Mouse (Mus musculus) naive thymus-derived CD4-positive, alpha-beta T cell, adult 2 months (primary cell): ENCODE data around the gene 1810010H24Rik.
A peak's percentile ranks its signal among the peaks of the same experiment; 100 is the strongest.
"Not testable (repeated sequence)": the region's sequence is repeated elsewhere in the genome, so short reads cannot be mapped to it uniquely, and the experiment has no call there.

Source experiments
- DNase-seq: peaks from one replicate; pipeline ENCODE4 v3.0.0-alpha.2; 2011; ENCODE audit warnings: low read depth

The 1810010H24Rik gene

GRCm38 (mm10) chr11:107014020-107014585 is 11.4 kb upstream of the 1810010H24Rik start:
- DNase-seq = peak; percentile 49

GRCm38 (mm10) chr11:107014597-107015309 is 10.7 kb upstream of the 1810010H24Rik start:
- peak; percentile 79 for DNase-seq

DNA sequence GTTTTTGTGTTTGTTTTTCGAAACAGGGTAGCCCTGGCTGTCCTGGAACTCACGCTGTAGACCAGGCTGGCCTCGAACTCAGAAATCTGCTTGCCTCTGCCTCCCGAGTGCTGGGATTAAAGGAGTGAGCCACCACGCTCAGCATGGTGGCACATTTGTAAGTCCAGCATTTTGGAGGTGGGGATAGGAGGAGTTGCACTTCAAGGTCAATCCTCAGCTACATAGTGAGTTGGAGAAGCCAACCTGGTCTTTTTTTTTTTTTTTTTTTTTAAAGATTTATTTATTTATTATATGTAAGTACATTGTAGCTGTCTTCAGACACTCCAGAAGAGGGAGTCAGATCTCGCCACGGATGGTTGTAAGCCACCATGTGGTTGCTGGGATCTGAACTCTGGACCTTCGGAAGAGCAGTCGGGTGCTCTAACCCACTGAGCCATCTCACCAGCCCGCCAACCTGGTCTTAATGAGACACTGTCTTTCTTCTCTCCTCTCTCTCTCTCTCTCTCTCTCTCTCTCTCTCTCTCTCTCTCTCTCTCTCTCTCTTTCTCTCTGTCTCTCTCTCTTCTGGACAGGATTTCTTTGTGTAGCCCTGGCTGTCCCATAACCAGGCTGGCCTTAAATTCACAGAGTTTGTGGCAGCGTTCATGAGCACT is 9.8 kb upstream of the 1810010H24Rik start:
- not testable (repeated sequence) for DNase-seq

DNA sequence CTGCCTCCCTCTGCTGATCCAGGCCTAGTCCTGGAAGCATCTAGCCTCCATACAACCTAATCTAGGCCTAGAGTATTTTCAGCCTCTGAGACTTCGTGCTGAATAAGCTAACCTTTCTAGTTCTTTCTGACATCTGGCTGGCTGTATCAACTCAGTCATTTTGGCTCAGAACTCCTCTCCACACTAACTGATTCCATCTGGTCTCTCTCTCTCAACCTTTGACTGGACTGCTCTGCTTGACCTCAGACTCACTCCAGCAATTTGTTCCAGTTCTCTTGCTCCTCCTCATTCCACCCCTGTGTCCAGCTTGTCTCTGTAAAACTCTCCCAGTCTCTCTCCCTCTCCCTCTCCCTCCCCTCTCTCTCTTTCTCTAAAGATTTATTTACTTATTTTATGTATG is 8.6 kb upstream of the 1810010H24Rik start:
- DNase-seq = no peak

- no peak for DNase-seq
Observed at GRCm38 (mm10) chr11:107017339-107017886, 8.1 kb upstream of the 1810010H24Rik start.

DNA sequence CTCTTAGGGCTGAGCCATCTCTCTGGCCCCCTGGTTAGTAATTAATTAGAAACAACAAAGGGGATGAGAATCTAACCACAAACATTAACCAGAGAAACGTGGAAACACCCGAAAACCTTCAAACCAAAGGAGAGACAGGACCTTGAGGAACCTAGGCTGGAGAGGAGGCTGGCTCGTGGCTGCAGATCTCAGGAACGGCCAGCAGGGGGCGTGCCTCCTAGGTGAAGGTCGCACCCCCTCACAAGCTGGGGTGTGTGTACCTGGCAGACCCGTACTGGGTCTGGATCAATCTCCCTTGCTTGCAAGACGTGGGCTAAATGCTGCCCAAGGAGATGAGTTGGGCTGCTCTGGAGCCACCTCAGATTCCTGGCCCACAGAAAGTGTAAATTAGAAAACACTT is 6.9 kb upstream of the 1810010H24Rik start:
- DNase-seq = peak; percentile 49

- no peak for DNase-seq
Observed at GRCm38 (mm10) chr11:107019318-107019717, 6.2 kb upstream of the 1810010H24Rik start.

GRCm38 (mm10) chr11:107019722-107020121 is 5.8 kb upstream of the 1810010H24Rik start:
- DNase-seq = not testable (repeated sequence)

GRCm38 (mm10) chr11:107022050-107022683 is 3.3 kb upstream of the 1810010H24Rik start:
- no peak for DNase-seq

DNA sequence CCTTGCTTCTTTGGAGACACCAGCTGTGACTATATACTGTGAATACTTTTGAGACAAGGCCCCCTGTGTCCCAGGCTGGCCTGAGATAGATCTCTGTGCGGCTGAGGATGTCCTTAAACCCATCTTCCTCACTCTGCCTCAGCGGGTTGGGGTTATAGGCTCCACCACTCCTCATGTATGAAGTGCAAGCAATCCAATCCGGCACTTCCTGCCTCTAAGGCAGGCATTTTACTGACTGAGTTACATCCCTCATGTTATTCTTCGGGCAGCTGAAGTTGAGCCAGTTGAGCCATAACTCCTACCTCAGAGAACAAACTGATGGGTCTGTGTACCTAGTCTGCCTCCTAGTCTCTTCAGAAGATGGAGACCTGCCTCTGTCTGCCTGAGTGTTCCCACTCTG is 1.1 kb upstream of the 1810010H24Rik start:
- DNase-seq = no peak

GRCm38 (mm10) chr11:107026554-107027430 is 1.3 kb downstream of the 1810010H24Rik start:
- DNase-seq = peak; percentile 58

- DNase-seq = peak; percentile 92
Observed at GRCm38 (mm10) chr11:107027431-107028274, 2.2 kb downstream of the 1810010H24Rik start.

GRCm38 (mm10) chr11:107028275-107028618 is 2.8 kb downstream of the 1810010H24Rik start:
- DNase-seq = no peak

- no peak for DNase-seq
Observed at GRCm38 (mm10) chr11:107028754-107029153, 3.3 kb downstream of the 1810010H24Rik start.

DNA sequence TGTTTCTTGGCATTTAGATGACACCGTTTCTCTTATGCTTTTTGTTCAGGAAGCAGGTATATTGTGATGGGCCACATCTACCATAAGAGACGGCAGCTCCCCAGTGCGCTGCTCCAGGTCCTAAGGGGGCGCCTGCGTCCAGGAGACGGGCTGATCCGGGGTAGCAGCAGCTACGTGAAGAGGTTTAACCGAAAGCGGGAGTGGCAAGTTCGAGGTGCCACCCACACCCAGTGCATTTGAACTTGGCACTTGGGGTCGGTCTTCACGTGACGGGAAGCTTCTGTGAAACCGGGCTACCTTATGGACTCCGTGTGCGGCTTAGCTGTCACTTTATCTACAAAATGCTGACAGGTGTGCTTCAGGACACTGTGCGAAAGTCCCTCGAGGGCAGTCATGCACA is 4.1 kb downstream of the 1810010H24Rik start:
- DNase-seq = peak; percentile 41

DNA sequence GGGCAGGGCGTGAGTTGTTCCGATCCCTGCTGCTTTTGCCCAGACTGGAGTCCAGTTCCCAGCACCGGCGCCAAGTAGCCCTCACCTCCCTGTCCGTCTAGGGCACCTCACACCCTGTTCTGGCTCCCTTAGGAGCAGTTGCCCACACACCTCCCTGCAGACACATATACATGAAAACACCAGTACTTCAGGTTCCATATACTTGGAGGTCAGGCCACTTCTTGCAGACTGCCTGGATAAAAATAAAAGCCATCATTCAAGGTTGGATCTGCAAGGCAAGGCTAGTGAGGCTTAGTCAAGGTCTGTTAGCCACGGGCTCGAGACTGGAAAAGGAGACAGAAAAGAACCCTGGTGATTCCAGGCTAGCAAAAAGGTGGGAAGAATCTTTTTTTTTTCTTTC is 6.2 kb downstream of the 1810010H24Rik start:
- DNase-seq = no peak

GRCm38 (mm10) chr11:107034085-107034810 is 8.8 kb downstream of the 1810010H24Rik start:
- DNase-seq = no peak

DNA sequence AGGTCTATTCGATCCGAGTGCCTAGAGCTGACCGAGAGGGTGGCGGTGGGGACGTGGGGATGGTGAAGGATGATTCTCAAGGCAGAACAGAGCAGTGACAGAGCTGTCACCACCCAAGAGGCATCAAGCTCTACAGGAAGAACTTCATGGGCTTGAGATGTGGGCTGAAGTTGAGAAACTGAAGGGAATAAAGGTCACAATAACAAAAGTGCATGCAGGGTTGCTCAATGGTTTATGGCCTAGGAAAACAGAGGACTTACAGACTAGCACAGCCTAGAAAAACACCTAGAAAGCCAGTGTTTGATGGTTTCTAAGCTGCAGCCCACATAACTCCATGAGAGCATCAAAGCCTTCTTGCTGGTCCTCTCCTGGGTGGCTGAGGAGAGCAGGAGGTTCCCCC is 13.9 kb downstream of the 1810010H24Rik start:
- DNase-seq = no peak

DNA sequence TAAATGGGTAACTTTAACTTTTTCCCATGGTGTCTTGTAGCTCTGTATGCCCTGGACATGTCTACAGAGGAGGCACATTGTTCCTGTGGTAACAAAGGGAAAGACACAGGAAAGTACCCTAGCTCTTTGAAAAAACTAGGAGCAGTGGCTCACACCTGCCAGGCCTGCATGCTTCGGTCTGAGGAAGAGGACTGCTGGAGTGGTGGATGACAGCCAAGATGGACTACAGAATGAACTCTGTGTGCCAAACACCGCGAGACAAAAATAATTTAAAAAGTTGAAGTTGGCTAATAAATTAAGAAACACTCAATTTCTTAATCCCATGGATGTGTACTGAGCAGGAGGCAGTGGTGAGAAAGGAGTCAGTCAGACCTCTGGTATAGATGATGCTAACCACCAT is 15.9 kb downstream of the 1810010H24Rik start:
- DNase-seq = no peak

DNA sequence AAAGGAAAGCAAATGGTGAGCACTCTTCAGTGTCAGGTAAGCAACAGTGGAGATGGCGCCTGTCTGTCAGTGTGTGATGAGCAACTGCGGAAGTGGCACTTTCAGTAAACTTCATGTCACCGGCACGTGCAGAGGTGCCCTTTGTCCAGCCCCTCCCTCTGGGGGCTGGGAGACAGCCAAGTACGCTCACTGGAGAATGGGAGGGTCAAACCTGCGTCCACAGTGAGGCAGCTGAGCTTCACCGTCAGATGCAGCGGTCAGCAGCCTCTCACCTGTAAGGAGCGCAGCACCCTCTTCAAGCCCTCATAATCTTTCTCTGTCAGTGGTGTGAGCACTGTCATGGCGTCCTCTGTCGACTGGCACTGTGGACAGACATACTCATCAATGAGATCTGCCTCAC is 17.9 kb downstream of the 1810010H24Rik start:
- no peak for DNase-seq
